Mouse (Mus musculus) liver, embryonic 14.5 days (tissue): Measurements from ENCODE around the gene Vipr1.

Source experiments
- CTCF ChIP-seq: IDR thresholded peaks from 2 replicates; pipeline ENCODE4 v1.5.1; 2016; ENCODE audit warnings: antibody characterized with exemption, low read depth, control low read depth
- EP300 ChIP-seq: IDR thresholded peaks from 2 replicates; pipeline ENCODE4 v1.6.1; 2016; ENCODE audit warnings: antibody characterized with exemption, low read depth

DNA sequence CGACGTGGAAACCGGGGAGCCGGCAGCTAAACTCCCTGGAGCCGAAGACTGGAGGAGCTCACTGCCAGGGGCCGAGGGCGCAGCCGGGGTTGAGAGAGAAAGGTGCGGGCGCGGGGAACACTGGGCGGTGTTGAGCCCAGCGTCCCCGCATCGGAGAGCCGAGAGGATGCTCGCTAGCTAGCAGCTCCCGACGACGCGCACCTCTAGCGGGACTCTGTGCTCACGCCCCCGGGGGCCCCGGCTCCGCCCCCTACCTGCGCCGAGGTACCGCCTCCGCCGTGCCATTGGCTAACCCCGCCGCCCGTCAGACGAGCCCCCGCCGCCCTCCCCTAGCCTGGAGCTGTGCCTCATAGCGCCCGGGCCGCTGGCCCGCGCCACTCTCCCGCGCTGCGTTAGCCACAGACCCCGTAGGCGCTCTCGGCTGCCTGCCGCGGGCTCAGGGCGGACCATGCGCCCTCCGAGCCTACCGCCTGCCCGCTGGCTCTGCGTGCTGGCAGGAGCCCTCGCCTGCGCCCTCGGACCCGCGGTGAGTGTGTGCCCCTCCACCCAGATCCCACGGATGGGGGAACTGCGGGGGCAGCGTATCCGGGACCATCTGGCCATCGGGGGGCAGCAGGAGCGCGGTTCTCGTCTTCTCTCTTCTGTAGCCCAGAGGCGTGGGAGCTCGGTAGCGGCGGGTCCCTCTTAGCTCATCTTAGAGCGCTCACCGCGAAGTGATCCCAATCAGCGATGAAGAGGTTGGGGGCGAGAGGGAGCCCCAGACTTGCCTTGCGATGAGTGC is at the start of gene Vipr1:
- TF ChIP-seq CTCF (no peak), EP300 (no peak)
